Mouse (Mus musculus): ENCODE data around the gene Armcx4. TPM values are rescaled to one million over a fixed set of nuclear protein-coding genes. Genes with fewer than 3 reads are reported as not detected.

Armcx4 gene
- polyA plus RNA-seq (2015; fragmentation: Nextera tagmentation; extraction: Ambion mirVana) = 4.4 and 5.6 TPM in 2 replicates

DNA sequence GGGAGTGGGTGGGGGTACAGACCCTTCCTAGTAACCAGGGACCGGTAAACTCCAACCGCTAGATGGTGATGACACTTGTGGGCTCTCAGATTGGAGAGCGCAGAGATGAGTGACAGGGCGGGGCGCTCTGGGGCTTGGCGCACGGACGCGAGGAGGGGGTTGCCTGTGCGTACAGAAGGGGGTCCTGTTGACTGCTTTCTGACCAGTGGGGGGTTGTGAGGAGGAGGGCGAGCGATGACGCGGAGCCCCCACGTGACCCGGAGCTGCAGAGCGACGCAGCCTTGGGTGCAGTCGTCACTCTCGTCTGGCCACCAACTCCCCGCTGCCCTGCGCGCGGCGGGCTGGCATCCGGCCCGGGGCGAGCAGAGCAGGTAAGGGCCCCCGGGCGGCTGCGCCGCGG, at the start of gene Armcx4:
TSS of gene Armcx4 (plus strand) at position 253 of the 400 bp plus-strand sequence.
- peaks cover 19% of the 10 kb centered on the region for H3K36me3 ChIP-seq
- H3K9me3 ChIP-seq = no peaks in the 10 kb centered on the region
- H3K4me1 ChIP-seq = no peaks in the 10 kb centered on the region
- peak within 1 kb of the TSS; percentile 56 for H3K9ac ChIP-seq
- peaks cover 12% of the 10 kb centered on the region; the same call in 1 of the 2 replicates for H3K27me3 ChIP-seq
- ATAC-seq (ENCODE audit: insufficient number of reproducible peaks, low FRiP score, low TSS enrichment, low read depth) = peak; percentile 89
- WGBS = 19% methylated on average over 20 of the region's 33 CpGs
- peak within 1 kb of the TSS; percentile 54 for H3K4me3 ChIP-seq
- H3K27ac ChIP-seq = peak within 1 kb of the TSS; percentile 89
- H3K4me2 ChIP-seq = peak within 1 kb of the TSS; percentile 38

DNA sequence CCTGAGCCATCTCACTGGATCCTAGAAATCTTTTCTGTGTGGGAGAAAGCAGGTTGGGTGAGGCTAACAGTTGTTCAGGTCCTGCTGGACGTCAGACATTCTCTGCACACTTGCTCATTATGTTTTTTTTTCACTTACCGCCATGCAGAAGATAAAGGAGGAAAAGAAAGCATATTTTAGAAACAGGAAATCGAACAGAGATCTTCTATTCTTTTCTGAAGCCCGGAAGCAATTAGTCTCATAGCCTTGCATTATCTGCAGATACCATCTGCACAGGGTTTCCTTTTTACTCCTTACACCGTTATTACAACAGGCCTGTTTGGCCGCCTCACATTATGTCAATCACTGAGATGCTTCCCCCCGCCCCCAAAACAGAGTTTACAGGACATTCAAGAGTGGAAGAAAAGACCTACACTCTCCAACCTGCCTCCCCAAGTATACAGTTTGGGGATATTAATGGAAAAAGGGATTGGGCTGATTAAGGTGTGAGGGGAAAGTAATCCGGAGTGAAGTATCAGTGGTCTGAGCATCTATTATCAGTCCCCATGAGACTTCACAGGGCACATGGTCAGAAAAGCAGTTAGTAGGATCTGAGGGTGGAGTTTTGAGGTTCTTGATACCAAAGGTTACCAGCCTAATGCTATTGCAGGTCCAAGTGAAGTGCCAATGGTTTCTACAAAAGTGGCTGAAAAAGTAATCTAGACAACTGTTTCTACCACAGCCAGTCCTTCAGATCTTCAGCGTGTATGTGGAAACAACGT, 45.1 kb upstream of the Armcx4 start:
- H3K27me3 ChIP-seq = no peaks in the 10 kb centered on the region
- no peak overlapping the region for H3K4me2 ChIP-seq
- H3K27ac ChIP-seq = no peak overlapping the region
- no peak overlapping the region for H3K9ac ChIP-seq
- H3K36me3 ChIP-seq = no peaks in the 10 kb centered on the region
- WGBS = 64% methylated on average over 10 of the region's 10 CpGs
- no peak overlapping the region for H3K4me3 ChIP-seq
- H3K4me1 ChIP-seq = no peaks in the 10 kb centered on the region
- H3K9me3 ChIP-seq = no peaks in the 10 kb centered on the region
- ATAC-seq (ENCODE audit: insufficient number of reproducible peaks, low FRiP score, low TSS enrichment, low read depth) = no peak

DNA sequence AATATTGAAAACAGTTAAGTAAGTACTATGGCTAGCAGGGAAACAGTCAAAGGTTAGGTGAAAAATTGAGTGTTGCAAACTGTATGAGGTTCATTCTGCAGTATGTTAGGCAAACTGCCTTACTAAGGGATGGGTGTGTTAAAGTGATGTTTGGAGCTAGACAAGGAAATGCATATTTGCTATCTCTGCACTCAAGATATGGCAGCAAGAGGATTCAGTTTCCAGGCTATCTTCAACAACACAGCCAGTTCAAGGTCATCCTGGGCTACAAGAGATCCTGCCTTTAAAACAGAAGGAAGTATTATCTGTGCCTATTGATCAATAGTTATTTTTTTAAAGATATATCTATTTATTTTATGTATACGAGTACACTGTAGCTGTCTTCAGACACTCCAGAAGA, 40.0 kb upstream of the Armcx4 start:
- H3K9me3 ChIP-seq = no peaks in the 10 kb centered on the region
- no peaks in the 10 kb centered on the region for H3K36me3 ChIP-seq
- H3K27me3 ChIP-seq = no peaks in the 10 kb centered on the region
- no peak overlapping the region for H3K4me3 ChIP-seq
- H3K4me1 ChIP-seq = no peaks in the 10 kb centered on the region
- H3K9ac ChIP-seq = no peak overlapping the region
- no peak overlapping the region for H3K4me2 ChIP-seq
- no peak overlapping the region for H3K27ac ChIP-seq
- 84% methylated on average over 1 of the region's 1 CpGs for WGBS
- ATAC-seq (ENCODE audit: insufficient number of reproducible peaks, low FRiP score, low TSS enrichment, low read depth) = no peak

DNA sequence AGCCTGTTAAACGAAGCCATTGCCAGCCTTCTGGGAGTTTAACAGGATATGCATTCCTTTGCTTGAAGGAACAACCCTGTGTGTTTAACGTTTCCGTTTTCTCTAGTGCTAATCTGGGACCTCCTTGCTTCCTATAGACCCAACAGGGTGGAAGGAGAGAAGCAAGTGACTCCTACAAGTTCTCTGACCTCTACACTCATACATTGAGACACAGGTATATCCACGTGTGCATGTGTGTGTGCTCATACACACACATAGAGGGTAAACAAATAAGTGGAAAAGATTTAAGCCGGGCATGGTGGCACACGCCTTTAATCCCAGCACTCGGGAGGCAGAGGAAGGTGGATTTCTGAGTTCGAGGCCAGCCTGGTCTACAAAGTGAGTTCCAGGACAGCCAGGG, 38.9 kb upstream of the Armcx4 start:
- no peaks in the 10 kb centered on the region for H3K36me3 ChIP-seq
- ATAC-seq (ENCODE audit: insufficient number of reproducible peaks, low FRiP score, low TSS enrichment, low read depth) = no peak
- no peak overlapping the region for H3K4me3 ChIP-seq
- no peak overlapping the region for H3K9ac ChIP-seq
- no peaks in the 10 kb centered on the region for H3K27me3 ChIP-seq
- no peaks in the 10 kb centered on the region for H3K9me3 ChIP-seq
- H3K4me2 ChIP-seq = no peak overlapping the region
- WGBS = 63% methylated on average over 8 of the region's 8 CpGs
- H3K27ac ChIP-seq = 0 out of 2 replicates have a peak overlapping the region, but pooled peaks have one; percentile 54
- no peaks in the 10 kb centered on the region for H3K4me1 ChIP-seq

DNA sequence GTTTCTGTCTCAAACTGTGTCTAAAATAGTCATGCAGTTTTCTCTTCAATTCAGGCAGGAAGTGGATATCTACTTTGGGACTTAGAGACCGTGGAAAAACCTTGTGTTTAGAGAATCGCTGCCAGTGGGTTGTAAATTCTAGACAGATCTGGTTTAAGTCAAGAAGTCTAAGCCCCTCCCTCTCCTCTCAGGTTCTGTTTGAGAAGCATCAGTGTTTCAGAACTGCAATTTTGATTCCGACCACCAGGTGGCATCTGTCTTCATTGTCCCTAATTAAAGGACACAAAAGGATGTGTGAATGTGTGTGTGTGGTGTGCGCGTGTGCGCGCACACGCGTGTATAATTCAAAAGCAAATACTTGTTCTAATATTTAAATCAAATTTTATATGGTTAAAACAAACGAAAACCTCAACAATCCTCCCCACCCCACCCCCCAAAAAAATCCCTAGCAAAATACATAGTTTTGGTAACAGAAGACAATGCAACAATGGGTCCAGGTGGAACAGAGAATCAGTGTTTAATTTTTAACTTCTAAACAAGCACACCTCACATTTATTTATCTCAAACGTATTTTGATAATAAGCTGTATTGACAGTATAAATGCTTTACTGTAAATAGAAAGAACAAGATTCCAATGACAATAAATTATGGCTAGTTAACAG, 38.2 kb upstream of the Armcx4 start:
- Histone ChIP-seq H3K4me2 (no peak overlapping the region), H3K27ac (no peak overlapping the region), H3K9me3 (no peaks in the 10 kb centered on the region), H3K27me3 (no peaks in the 10 kb centered on the region), H3K4me3 (no peak overlapping the region), H3K4me1 (no peaks in the 10 kb centered on the region), H3K36me3 (no peaks in the 10 kb centered on the region), H3K9ac (no peak overlapping the region)
- ATAC-seq (ENCODE audit: insufficient number of reproducible peaks, low FRiP score, low TSS enrichment, low read depth) = 0 out of 2 replicates have a peak, but pooled peaks have one; percentile 58
- 25% methylated on average over 11 of the region's 11 CpGs for WGBS

DNA sequence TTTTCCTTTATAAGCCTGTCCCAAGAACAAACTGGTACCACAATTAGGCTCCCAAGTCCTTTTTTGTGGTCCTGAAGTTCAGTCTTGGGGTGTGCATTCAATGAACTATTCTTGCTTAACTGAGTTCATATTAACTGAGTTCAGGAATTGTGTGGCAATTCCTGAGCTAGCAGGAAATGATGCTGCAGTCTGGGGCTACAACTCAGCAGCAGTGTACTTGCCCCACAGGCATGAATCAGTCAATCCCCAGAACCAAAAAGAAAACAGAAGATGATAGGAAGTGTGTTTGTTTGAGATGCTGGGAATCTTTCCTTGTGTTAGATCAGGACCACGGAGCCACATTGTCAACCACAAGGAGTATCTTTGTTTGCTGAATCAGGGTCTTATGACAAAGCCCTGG, 34.3 kb upstream of the Armcx4 start:
- Histone ChIP-seq H3K4me3 (no peak overlapping the region), H3K4me1 (no peaks in the 10 kb centered on the region), H3K9me3 (no peaks in the 10 kb centered on the region), H3K27ac (no peak overlapping the region), H3K27me3 (no peaks in the 10 kb centered on the region), H3K4me2 (no peak overlapping the region), H3K9ac (no peak overlapping the region), H3K36me3 (no peaks in the 10 kb centered on the region)
- 67% methylated on average over 1 of the region's 1 CpGs for WGBS
- ATAC-seq (ENCODE audit: insufficient number of reproducible peaks, low FRiP score, low TSS enrichment, low read depth) = no peak

DNA sequence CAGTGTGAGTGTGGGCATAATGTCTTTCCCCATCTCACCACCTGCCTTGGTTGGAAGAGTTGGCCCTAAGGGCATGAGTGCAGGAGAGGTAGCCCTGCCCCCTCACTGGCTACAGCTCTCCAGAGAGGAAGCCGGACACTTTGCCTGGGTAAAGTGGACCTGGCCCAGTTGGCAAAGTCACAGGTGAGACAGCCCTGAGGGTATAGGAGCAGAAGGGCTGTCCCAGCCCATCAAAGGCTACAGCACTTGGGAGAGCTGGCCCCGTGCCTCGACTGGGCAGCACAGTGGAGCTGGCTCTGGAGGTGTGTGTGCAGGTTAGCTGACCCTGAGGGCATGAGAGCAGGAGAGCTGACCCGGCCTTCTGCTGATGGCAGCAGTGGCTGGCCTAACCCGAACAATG, 24.7 kb upstream of the Armcx4 start:
- no peak overlapping the region for H3K27ac ChIP-seq
- H3K9me3 ChIP-seq = no peaks in the 10 kb centered on the region
- H3K4me1 ChIP-seq = no peaks in the 10 kb centered on the region
- no peak for ATAC-seq (ENCODE audit: insufficient number of reproducible peaks, low FRiP score, low TSS enrichment, low read depth)
- H3K27me3 ChIP-seq = peaks cover 6% of the 10 kb centered on the region; the same call in 1 of the 2 replicates
- H3K4me2 ChIP-seq = no peak overlapping the region
- no peaks in the 10 kb centered on the region for H3K36me3 ChIP-seq
- no peak overlapping the region for H3K9ac ChIP-seq
- 72% methylated on average over 5 of the region's 5 CpGs for WGBS
- no peak overlapping the region for H3K4me3 ChIP-seq

DNA sequence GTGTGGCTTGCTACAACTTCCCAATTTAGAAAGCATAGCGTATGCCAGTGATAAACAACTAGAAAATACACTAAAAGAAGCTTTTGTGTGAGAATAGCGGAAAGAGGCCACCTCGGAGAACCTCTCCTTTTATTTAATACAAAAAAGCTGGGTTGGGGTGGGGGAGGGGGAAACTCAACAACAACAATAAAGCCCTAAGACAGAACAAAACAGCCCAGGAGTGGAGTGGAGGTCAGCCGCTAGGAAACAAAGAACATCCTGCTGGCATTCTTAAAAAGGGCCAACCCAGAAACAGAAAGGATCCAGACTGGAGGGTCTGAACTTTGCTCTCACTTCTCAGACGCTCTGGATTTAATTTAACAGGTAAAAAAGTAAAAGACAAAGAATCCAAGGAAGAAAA, 11.3 kb upstream of the Armcx4 start:
- H3K4me1 ChIP-seq = no peaks in the 10 kb centered on the region
- H3K9me3 ChIP-seq = no peaks in the 10 kb centered on the region
- no peak overlapping the region for H3K4me2 ChIP-seq
- ATAC-seq (ENCODE audit: insufficient number of reproducible peaks, low FRiP score, low TSS enrichment, low read depth) = no peak
- no peak overlapping the region for H3K9ac ChIP-seq
- no peaks in the 10 kb centered on the region for H3K36me3 ChIP-seq
- 47% methylated on average over 5 of the region's 5 CpGs for WGBS
- H3K27ac ChIP-seq = no peak overlapping the region
- H3K27me3 ChIP-seq = no peaks in the 10 kb centered on the region
- H3K4me3 ChIP-seq = no peak overlapping the region

DNA sequence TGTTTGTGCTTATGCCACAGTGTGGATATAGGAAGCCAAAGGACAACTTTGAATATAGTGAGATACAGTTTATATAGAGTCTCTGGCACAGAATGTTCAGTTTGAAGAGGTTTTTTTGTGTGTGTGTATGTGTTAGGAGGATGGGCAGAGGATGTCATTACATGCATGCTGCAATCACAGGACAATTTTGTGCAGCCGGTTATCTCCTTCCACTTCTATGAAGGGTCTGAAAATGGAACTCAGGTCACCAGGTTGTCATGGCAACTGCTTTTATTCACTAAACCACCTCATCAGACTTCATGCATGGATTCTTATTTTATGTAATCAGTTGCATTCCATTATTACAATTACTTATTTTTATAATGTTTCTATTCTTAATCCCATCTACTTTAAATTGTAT, 10.4 kb upstream of the Armcx4 start:
- WGBS = 63% methylated on average over 1 of the region's 1 CpGs
- H3K4me2 ChIP-seq = no peak overlapping the region
- no peak for ATAC-seq (ENCODE audit: insufficient number of reproducible peaks, low FRiP score, low TSS enrichment, low read depth)

DNA sequence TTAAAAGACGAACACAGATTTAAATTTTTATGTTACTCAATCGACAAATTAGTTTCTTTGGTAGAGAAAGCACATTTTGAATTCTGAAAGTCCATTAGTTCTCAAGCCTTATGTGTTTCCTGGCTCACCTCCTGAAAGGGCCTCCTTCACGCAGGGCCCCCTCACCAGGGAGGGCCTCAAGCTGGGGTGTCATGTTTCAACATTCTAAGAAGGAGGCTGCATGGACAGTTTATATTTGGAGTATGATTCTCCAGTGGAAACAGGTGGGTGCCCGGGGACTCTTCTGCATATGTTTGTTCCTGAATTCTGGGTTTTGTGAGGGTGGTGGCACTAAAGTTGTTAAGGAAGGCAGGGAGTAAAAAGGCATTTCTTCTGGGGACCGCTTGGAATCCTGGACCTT, 1.4 kb upstream of the Armcx4 start:
- no peaks in the 10 kb centered on the region for H3K9me3 ChIP-seq
- H3K9ac ChIP-seq = no peak overlapping the region
- 32% methylated on average over 5 of the region's 5 CpGs for WGBS
- H3K4me3 ChIP-seq = peak overlapping the region; percentile 54
- H3K27ac ChIP-seq = peak overlapping the region; percentile 77
- H3K4me1 ChIP-seq = no peaks in the 10 kb centered on the region
- H3K36me3 ChIP-seq = peaks cover 8% of the 10 kb centered on the region; the same call in 1 of the 2 replicates
- H3K27me3 ChIP-seq = 0 out of 2 replicates have a peak, but pooled peaks cover 8% of the 10 kb centered on the region
- ATAC-seq (ENCODE audit: insufficient number of reproducible peaks, low FRiP score, low TSS enrichment, low read depth) = no peak
- peak overlapping the region; percentile 32 for H3K4me2 ChIP-seq

More for the DNA sequence above, 10.4 kb upstream of the Armcx4 start:
- no peaks in the 10 kb centered on the region for H3K36me3 ChIP-seq
- no peaks in the 10 kb centered on the region for H3K9me3 ChIP-seq
- H3K4me1 ChIP-seq = no peaks in the 10 kb centered on the region
- no peak overlapping the region for H3K27ac ChIP-seq
- H3K4me3 ChIP-seq = no peak overlapping the region
- no peak overlapping the region for H3K9ac ChIP-seq
- H3K27me3 ChIP-seq = no peaks in the 10 kb centered on the region

DNA sequence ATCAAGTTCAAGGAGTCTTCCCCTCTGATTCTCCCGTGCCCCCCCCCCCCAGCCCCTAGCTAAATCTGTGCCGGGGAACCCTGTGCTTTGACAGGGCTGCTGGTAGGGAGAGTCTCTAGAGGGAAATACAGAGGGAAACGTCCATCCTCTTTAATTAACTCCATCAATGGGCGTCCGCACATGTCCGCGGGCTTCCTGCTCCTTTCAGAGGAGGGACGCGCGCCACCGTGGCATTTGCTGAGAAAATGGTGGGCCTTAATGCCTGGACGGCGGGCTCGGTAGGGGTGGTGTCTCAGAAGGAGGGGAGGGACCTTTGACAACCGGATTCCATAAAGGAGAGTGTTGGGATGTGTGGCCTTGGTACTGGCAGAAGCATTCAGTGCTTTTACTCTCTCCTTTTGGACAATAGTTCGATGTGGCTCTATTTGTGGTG, 436 bp downstream of the Armcx4 start:
- H3K9ac ChIP-seq = peak overlapping the region; percentile 56
- no peaks in the 10 kb centered on the region for H3K9me3 ChIP-seq
- no peaks in the 10 kb centered on the region for H3K4me1 ChIP-seq
- peak; percentile 44; the same call in 1 of the 2 replicates for ATAC-seq (ENCODE audit: insufficient number of reproducible peaks, low FRiP score, low TSS enrichment, low read depth)
- H3K27ac ChIP-seq = peak overlapping the region; percentile 89
- 21% methylated on average over 16 of the region's 16 CpGs for WGBS
- H3K36me3 ChIP-seq = peaks cover 23% of the 10 kb centered on the region
- peaks cover 12% of the 10 kb centered on the region; the same call in 1 of the 2 replicates for H3K27me3 ChIP-seq
- H3K4me2 ChIP-seq = peak overlapping the region; percentile 38
- H3K4me3 ChIP-seq = peak overlapping the region; percentile 54

DNA sequence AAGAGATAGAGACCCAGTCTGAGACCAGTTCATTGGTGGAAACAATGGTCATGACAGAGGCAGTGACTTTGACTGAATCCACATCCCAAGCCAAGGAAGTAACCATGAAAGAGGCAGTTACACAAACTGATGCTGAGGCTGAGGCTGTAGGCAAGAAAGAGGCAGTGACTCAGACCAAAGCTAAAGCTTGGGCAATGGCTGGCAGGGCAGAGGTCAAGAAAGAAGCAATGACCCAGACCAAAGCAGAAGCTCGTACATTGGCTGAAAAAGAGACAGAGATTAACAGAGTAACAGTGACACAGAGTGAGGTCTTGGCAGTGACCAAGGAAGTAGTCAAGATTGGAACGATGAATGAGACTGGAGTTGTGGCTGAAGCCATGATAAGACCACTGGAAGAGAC, 3.4 kb downstream of the Armcx4 start:
- H3K4me3 ChIP-seq = no peak overlapping the region
- H3K36me3 ChIP-seq = peaks cover 37% of the 10 kb centered on the region
- ATAC-seq (ENCODE audit: insufficient number of reproducible peaks, low FRiP score, low TSS enrichment, low read depth) = no peak
- H3K4me1 ChIP-seq = no peaks in the 10 kb centered on the region
- peaks cover 12% of the 10 kb centered on the region; the same call in 1 of the 2 replicates for H3K27me3 ChIP-seq
- WGBS = 85% methylated on average over 2 of the region's 2 CpGs
- no peak overlapping the region for H3K9ac ChIP-seq
- no peak overlapping the region for H3K27ac ChIP-seq
- H3K4me2 ChIP-seq = no peak overlapping the region
- no peaks in the 10 kb centered on the region for H3K9me3 ChIP-seq

Measured in limb, embryonic 15.5 days (tissue).